Mouse (Mus musculus) liver, embryonic 16.5 days (tissue): ENCODE data around the gene Fam166a. TPM values are rescaled to one million over a fixed set of nuclear protein-coding genes. Genes with fewer than 3 reads are reported as not detected.

Experiments used
- ATAC-seq: fragments of 200-750 bp; cut with Nextera tagmentation; 2 replicates; pipeline ENCODE4 v1.8.0; 2017; ENCODE audit warnings: low read depth, mild to moderate bottlenecking, moderate number of reproducible peaks, moderate library complexity
- H3K27ac ChIP-seq: fragments of 300-500 bp; sonication (generic); 2 replicates; pipeline ENCODE4 v1.5.1; 2014; ENCODE audit warnings: mild to moderate bottlenecking, low read length
- H3K27me3 ChIP-seq: fragments of 300-500 bp; sonication (generic); 2 replicates; pipeline ENCODE4 v1.6.1; 2014; ENCODE audit warnings: low read depth, low read length, mixed read lengths; ENCODE audit not compliant: control insufficient read depth, insufficient read depth
- H3K36me3 ChIP-seq: fragments of 300-500 bp; sonication (generic); 2 replicates; pipeline ENCODE4 v1.6.1; 2014; ENCODE audit warnings: mild to moderate bottlenecking; ENCODE audit not compliant: control insufficient read depth, insufficient read depth
- H3K4me1 ChIP-seq: fragments of 300-500 bp; sonication (generic); 2 replicates; pipeline ENCODE4 v1.6.1; 2014; ENCODE audit warnings: low read depth, low read length, mixed read lengths; ENCODE audit not compliant: control insufficient read depth
- H3K4me2 ChIP-seq: fragments of 300-500 bp; sonication (generic); 2 replicates; pipeline ENCODE4 v1.6.1; 2014; ENCODE audit warnings: low read depth, low read length, mixed read lengths
- H3K4me3 ChIP-seq: fragments of 300-500 bp; sonication (generic); 2 replicates; pipeline ENCODE4 v1.5.1; 2014; ENCODE audit warnings: low read depth, mild to moderate bottlenecking, low read length
- H3K9ac ChIP-seq: fragments of 300-500 bp; sonication (generic); 2 replicates; pipeline ENCODE4 v1.6.1; 2014; ENCODE audit warnings: low read depth, low read length
- H3K9me3 ChIP-seq: fragments of 300-500 bp; sonication (generic); replicated peaks from 2 replicates; pipeline ENCODE4 v1.6.1; 2016; ENCODE audit warnings: low read length; ENCODE audit not compliant: control insufficient read depth
- WGBS: fragments of 180-500 bp; shearing (Covaris S2); extraction: QIAGEN DNeasy Blood & Tissue Kit; methylation state at CpG from one replicate; pipeline ENCODE4 v1.1.7; 2014; ENCODE audit not compliant: insufficient replicate concordance; 5-methylcytosine and 5-hydroxymethylcytosine counted together
- polyA plus RNA-seq: library from polyadenylated mRNA; unstranded; fragments of >200 nt; fragmentation: Nextera tagmentation; extraction: Ambion mirVana; gene quantifications from 2 replicates; pipeline ENCODE4 v1.2.1, GENCODE M21; 2015

The Fam166a gene
- polyA plus RNA-seq, 1 experiment from 2014 or later, result not detected

DNA sequence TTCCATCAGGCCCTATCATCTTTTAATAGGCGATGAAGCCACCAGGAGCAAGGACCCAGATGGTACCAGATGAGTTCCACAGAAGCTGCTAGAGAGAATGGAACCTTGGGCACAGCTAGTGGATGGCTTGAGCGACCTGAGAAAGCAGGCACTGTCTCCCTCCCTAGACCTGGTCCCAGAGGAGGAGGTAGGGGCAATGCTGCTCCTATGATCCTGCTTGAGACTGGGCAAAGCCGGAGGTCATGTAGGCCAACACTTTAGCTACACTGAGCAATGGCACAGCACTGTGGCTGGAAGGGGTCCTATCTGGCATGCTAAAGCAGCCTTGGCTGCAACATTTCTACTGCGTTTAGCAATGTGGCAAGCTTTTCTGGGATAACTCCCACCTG lies 42.9 kb upstream of the Fam166a start:
- no peak for ATAC-seq
- Histone ChIP-seq H3K4me1 (peaks cover 37% of the 10 kb centered on the region), H3K27ac (0 out of 2 replicates have a peak overlapping the region, but pooled peaks have one; percentile 8), H3K4me2 (no peak overlapping the region), H3K4me3 (no peak overlapping the region), H3K9ac (no peak overlapping the region), H3K27me3 (peaks cover 14% of the 10 kb centered on the region), H3K36me3 (no peaks in the 10 kb centered on the region), H3K9me3 (no peaks in the 10 kb centered on the region)
- WGBS, result 71% methylated on average over 4 of the region's 4 CpGs

DNA sequence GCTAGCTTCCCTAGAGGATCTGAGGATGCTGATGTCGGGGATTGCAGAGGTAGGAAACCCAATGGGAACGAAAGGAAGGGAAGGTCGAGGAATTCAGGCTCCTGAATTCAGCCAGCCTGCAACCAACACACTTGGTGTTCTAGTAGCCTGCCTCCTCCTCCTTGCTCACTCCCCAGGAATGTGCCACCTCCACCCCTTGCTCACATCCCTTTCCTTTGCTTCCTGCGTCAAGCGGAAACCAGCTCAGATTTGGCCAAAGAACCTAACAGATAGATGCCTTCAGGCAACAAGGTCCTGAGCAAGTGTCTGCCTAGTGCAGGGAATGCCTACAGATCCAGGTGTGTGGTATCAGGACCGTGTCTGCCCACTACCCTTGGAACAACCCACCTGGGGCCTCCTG lies 42.0 kb upstream of the Fam166a start:
- peaks cover 21% of the 10 kb centered on the region for H3K27me3 ChIP-seq
- 66% methylated on average over 6 of the region's 6 CpGs for WGBS
- H3K27ac ChIP-seq, result no peak overlapping the region
- peaks cover 44% of the 10 kb centered on the region for H3K4me1 ChIP-seq
- no peak overlapping the region for H3K4me3 ChIP-seq
- H3K9ac ChIP-seq, result no peak overlapping the region
- no peaks in the 10 kb centered on the region for H3K36me3 ChIP-seq
- ATAC-seq, result no peak
- H3K9me3 ChIP-seq, result no peaks in the 10 kb centered on the region
- no peak overlapping the region for H3K4me2 ChIP-seq

DNA sequence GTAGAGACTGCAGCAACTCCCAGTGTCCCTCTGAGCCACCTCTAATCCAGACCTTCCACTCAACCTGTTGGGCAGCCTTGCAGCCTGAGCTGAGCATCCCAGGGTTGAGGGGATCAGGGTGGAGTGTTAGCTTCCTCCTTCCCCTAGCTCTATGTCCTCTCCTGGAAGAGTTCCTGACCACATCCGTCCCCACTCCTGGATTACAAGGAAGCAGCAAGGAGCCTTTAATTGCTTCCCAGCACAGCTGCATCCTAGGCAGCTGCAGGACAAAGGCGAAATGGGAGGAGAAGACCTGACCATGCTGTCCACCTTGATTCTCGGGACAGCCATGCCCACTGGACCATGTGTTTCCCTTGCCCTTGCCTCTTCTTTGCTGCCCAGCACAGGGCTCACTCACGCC lies 41.5 kb upstream of the Fam166a start:
- ATAC-seq, result no peak
- Histone ChIP-seq H3K4me1 (peaks cover 49% of the 10 kb centered on the region), H3K4me3 (no peak overlapping the region), H3K9ac (no peak overlapping the region), H3K27ac (no peak overlapping the region), H3K27me3 (peaks cover 26% of the 10 kb centered on the region), H3K4me2 (no peak overlapping the region), H3K9me3 (no peaks in the 10 kb centered on the region), H3K36me3 (no peaks in the 10 kb centered on the region)
- WGBS, result 53% methylated on average over 4 of the region's 4 CpGs

DNA sequence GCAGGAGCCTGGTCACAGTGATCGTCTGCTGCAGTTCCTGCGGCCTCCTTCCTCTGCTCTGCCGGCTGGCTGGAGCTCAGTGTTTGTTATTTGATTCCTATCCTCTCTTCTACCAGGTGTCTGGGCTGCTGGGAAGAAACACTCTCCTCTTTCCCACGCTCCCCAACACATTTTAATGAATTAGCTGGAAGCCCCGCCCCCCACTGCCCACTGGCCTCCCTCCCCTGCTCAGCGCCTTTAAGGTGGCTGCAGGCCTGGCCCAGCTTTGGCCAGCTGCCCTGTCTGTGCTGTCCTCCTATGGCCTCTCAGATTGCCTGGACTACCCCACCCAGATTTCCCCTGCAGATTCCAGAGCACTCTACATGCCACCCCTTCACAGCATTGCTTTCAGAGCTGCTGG lies 40.9 kb upstream of the Fam166a start:
- 54% methylated on average over 6 of the region's 6 CpGs for WGBS
- no peak overlapping the region for H3K9ac ChIP-seq
- no peaks in the 10 kb centered on the region for H3K9me3 ChIP-seq
- H3K36me3 ChIP-seq, result no peaks in the 10 kb centered on the region
- no peak overlapping the region for H3K4me3 ChIP-seq
- H3K27ac ChIP-seq, result no peak overlapping the region
- H3K27me3 ChIP-seq, result peaks cover 31% of the 10 kb centered on the region
- no peak overlapping the region for H3K4me2 ChIP-seq
- H3K4me1 ChIP-seq, result peaks cover 49% of the 10 kb centered on the region
- ATAC-seq, result no peak

DNA sequence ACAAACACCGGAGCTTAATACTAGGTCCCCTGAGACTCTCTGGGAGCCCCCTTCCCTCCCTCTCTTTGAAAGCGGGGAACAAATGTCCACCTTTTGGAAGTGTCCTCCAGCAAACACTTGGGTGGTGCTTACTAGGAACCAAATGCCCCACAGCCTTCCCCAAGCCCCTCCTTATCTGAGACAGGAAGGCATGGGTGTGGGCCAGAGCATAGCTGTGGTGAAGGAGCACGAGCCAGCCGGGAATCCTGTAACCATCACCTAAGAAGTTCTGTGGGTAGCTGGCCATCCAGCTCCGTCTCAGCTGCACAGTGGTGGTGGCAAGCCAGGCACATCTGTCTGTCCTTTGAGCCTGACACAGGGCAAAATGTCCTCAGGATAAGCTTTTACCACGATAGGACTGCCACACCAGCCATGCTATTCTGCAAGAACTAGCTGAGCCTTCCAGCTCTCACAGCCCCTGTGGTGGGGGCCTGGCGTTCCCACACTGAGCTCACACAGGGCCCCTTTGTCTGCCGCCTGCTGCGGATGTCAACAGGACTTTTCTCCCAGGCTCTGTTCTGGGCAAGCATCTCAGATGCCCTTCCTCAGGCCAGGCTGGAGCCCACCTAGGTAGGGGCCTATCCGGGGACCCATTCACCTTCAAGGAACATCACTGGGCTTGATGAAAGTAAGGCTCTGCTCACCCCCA lies 40.1 kb upstream of the Fam166a start:
- ATAC-seq, result no peak
- H3K27ac ChIP-seq, result no peak overlapping the region
- 38% methylated on average over 10 of the region's 10 CpGs for WGBS
- no peak overlapping the region for H3K4me3 ChIP-seq
- H3K27me3 ChIP-seq, result peaks cover 32% of the 10 kb centered on the region
- no peaks in the 10 kb centered on the region for H3K9me3 ChIP-seq
- H3K36me3 ChIP-seq, result no peaks in the 10 kb centered on the region
- no peak overlapping the region for H3K4me2 ChIP-seq
- no peak overlapping the region for H3K9ac ChIP-seq
- H3K4me1 ChIP-seq, result peaks cover 42% of the 10 kb centered on the region

DNA sequence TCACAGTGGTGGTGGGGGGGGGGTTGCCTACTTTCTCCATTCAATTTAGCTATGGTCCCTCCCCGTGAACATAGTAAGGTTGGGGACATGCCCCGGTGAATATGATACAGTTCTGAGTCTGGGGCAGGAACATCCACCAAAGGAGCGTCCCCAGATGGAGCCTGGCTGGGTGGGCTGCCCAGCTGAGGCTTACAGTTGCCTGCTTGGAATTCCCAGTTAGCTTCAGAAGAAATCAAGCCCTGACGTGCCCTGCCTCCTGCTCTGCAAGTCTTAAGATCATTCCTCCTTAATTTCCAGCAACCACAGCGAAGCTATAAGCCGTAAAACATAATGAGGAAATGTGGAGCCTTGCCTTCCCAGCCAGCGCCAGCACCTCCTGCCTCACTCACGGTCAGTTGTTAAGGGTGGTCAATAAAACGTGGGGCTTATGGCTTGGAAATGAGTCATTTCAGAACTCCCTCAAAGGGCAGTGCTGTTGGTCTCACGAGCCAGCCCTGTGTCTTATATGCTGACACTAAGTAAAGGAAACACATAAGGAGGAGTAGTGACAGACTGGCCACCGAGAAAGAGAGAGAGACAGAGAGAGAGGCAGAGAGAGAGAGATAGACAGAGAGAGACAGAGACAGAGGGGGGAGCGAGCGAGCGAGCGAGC lies 38.9 kb upstream of the Fam166a start:
- H3K4me2 ChIP-seq, result peak overlapping the region; percentile 97; the same call in 1 of the 2 replicates
- no peak overlapping the region for H3K4me3 ChIP-seq
- peaks cover 33% of the 10 kb centered on the region for H3K4me1 ChIP-seq
- no peaks in the 10 kb centered on the region for H3K36me3 ChIP-seq
- ATAC-seq, result no peak
- H3K27me3 ChIP-seq, result peaks cover 45% of the 10 kb centered on the region
- no peaks in the 10 kb centered on the region for H3K9me3 ChIP-seq
- no peak overlapping the region; the same call in 1 of the 2 replicates for H3K9ac ChIP-seq
- 60% methylated on average over 15 of the region's 15 CpGs for WGBS
- H3K27ac ChIP-seq, result no peak overlapping the region

DNA sequence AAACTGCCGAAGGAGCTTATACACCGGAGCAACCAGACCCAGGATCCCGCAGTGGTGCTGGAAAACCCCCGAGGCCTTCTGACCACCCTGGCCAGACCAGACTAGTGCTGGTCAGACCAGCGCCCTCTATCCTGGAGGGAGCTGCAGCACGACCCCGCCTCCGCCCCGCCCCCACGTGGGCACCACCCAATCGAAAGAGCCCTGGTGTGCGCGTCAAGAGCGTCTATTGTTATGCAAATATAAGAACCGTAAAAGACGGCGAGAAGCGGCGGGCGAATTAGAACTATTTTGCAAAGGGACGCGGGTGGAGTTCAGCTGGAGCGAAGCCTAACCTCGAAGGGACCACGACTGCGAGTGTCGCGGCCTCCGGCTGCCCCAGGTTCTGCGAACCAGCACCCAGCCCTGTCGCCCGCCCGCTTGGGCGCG lies 38.1 kb upstream of the Fam166a start, which contains the start of gene Nrarp:
Gene Nrarp, plus strand, starts transcription at position 281 of the 426 bp plus-strand sequence.
- Histone ChIP-seq H3K27ac (peak within 1 kb of the TSS; percentile 66), H3K4me2 (peak within 1 kb of the TSS; percentile 97), H3K9me3 (no peaks in the 10 kb centered on the region), H3K36me3 (no peaks in the 10 kb centered on the region), H3K4me1 (peaks cover 27% of the 10 kb centered on the region), H3K9ac (peak within 1 kb of the TSS; percentile 62), H3K27me3 (peaks cover 53% of the 10 kb centered on the region), H3K4me3 (peak within 1 kb of the TSS; percentile 70)
- peak; percentile 83 for ATAC-seq
- WGBS, result under 1% methylated on average over 35 of the region's 35 CpGs

DNA sequence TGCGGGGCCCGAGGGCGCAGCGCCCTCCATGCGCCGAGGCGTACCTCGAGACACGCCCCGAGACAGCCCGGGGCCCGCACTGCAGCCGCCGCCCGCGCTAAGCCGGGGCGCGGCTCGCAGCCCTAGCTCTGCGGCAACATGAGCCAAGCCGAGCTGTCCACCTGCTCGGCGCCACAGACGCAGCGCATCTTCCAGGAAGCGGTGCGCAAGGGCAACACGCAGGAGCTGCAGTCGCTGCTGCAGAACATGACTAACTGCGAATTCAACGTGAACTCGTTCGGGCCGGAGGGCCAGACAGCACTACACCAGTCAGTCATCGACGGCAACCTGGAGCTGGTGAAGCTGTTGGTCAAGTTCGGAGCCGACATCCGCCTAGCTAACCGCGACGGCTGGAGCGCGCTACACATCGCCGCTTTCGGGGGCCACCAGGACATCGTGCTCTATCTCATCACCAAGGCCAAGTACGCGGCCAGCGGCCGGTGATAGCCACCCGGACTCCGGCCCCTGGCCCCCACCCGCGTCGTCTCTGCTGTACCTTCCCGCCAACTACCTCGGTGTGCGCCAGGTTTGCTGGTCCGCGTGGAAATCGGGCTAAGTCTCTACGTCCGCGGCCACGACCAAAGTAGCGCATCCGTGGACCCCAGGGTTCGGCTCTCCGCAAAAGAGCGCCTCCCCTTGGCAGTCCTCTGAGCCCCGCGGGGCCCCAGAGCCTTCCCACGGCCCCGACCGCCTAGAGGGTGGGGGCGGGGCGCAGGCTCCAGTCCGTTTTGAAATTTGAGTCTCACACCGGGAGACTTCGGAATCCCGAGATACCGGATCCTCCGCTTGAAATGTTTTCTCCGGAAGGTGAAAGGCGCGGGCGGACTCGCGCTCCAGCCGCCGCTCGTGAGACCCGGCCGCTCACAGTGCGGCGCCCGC lies 37.3 kb upstream of the Fam166a start:
- Histone ChIP-seq H3K27me3 (peaks cover 60% of the 10 kb centered on the region), H3K4me1 (peaks cover 28% of the 10 kb centered on the region), H3K9me3 (no peaks in the 10 kb centered on the region), H3K9ac (peak overlapping the region; percentile 62), H3K4me2 (peak overlapping the region; percentile 97), H3K4me3 (peak overlapping the region; percentile 70), H3K27ac (peak overlapping the region; percentile 66), H3K36me3 (no peaks in the 10 kb centered on the region)
- under 1% methylated on average over 100 of the region's 100 CpGs for WGBS
- peak; percentile 76 for ATAC-seq
